17 mouse cellular contexts compared by ENCODE assay signal in the genomic region with DNA sequence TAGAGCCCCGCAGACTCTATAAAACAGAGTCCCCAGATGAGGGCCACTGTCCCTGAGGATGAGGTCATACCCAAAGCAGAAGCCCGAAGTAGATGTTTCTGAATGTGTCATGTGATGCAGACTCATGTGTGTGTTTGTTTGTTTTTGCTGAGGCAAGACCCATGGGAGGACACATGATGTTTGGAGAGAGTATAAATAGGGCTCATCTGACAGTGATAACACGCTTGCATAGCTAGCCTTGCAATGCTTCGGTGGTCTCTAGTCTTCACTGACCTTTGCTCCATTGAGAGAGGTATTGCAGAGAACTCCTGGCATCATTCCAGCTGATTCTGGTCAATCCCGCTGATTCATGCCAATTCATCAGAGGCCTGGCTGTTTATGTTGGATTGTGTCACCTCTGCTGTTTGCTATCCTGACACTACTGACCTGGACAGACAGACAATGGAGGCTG.
DNase-seq lines count a peak whose midpoint lies in the region; ATAC-seq and TF ChIP-seq lines count a peak whose summit lies in the region.
"Had no signal": no experiment of that assay in that cellular context is flagged by ENCODE, and none has a peak within 500 bp of the region (broad histone marks: within the 10 kb centered on the region; RNA-seq: fewer than 3 reads in every experiment).

No protein-coding gene starts in this region.

- WGBS in intestine, postnatal 0 days, result 25% methylated on average over 5 of the region's 5 CpGs

- H3K4me3 ChIP-seq in intestine, postnatal 0 days (ENCODE audit: low read depth, low read length), result no peak overlapping the region
- H3K4me3 ChIP-seq in gastrocnemius, adult 2 months, result no peak overlapping the region
- H3K4me3 ChIP-seq: embryonic facial prominence, embryonic 15.5 days; megakaryocyte, embryonic 14.5 days; stomach, embryonic 15.5 days had no signal

- H3K4me1 ChIP-seq in intestine, postnatal 0 days (replicated peaks; ENCODE audit: control insufficient read depth, insufficient read depth, low read length), result no peaks in the 10 kb centered on the region
- H3K4me1 ChIP-seq: embryonic facial prominence, embryonic 15.5 days; stomach, embryonic 15.5 days had no signal

- ATAC-seq in intestine, postnatal 0 days, result 0 out of 2 replicates have a peak, but pooled peaks have one; percentile 43
- no peak for ATAC-seq in megakaryocyte progenitor cell, adult 5-6 weeks (replicated peaks; ENCODE audit: poor library complexity)
- ATAC-seq: forebrain, embryonic 14.5 days had no signal

- no peaks in the 10 kb centered on the region for H3K36me3 ChIP-seq in intestine, postnatal 0 days (ENCODE audit: control insufficient read depth, insufficient read depth)
- H3K36me3 ChIP-seq: embryonic facial prominence, embryonic 15.5 days; stomach, embryonic 15.5 days had no signal

- no peak overlapping the region for H3K27ac ChIP-seq in intestine, postnatal 0 days (ENCODE audit: low read depth, low read length)
- no peak overlapping the region for H3K27ac ChIP-seq in gastrocnemius, adult 2 months
- H3K27ac ChIP-seq: embryonic facial prominence, embryonic 15.5 days; hindbrain, embryonic 14.5 days; stomach, embryonic 15.5 days had no signal

- no peak for TF ChIP-seq CTCF in intestine, postnatal 0 days (IDR thresholded peaks at IDR 0.05; ENCODE audit: low read depth)
- no peak for TF ChIP-seq CTCF in gastrocnemius, adult 2 months (IDR thresholded peaks at IDR 0.05)

- no peaks in the 10 kb centered on the region for H3K27me3 ChIP-seq in intestine, postnatal 0 days (replicated peaks; ENCODE audit: control insufficient read depth, insufficient read depth, low read length)
- H3K27me3 ChIP-seq: embryonic facial prominence, embryonic 15.5 days; megakaryocyte, embryonic 14.5 days; stomach, embryonic 15.5 days had no signal

- H3K9ac ChIP-seq in intestine, postnatal 0 days (ENCODE audit: low read depth, low read length), result no peak overlapping the region
- H3K9ac ChIP-seq: embryonic facial prominence, embryonic 15.5 days; hindbrain, embryonic 14.5 days; stomach, embryonic 15.5 days had no signal

- peak; percentile 55 for DNase-seq in 416B (ENCODE audit: low read depth)
- peak; percentile 49 for DNase-seq in MN1 (ENCODE audit: low spot score)
- peak; percentile 16 for DNase-seq in adrenal gland, postnatal 14 days
- DNase-seq in gastrocnemius, adult 2 months, result no peak
- no peak for DNase-seq in left cerebral cortex, postnatal 14 days (ENCODE audit: low spot score in 2 of 2)
- DNase-seq: cerebellum, adult 9-10 months; kidney, adult 8-10 months; kidney, postnatal 4 days; thymus, adult 2 months had no signal

- intact Hi-C loops in gastrocnemius, adult 2 months (cut with DNase I), result no loop called here
- intact Hi-C loops in left cerebral cortex, postnatal 14 days (cut with DNase I), result no loop called here

- H3K4me2 ChIP-seq in intestine, postnatal 0 days (replicated peaks; ENCODE audit: low read depth), result no peak overlapping the region
- H3K4me2 ChIP-seq: embryonic facial prominence, embryonic 15.5 days; heart, embryonic 11.5 days; hindbrain, embryonic 14.5 days; stomach, embryonic 15.5 days had no signal

- no peaks in the 10 kb centered on the region for H3K9me3 ChIP-seq in intestine, postnatal 0 days (ENCODE audit: control insufficient read depth)
- H3K9me3 ChIP-seq: embryonic facial prominence, embryonic 15.5 days; stomach, embryonic 15.5 days had no signal

Comparison
In these comparisons a context has a peak if more than half of its experiments do, and no peak if none do; other contexts are left out.
1. DNase-seq: peak in 416B (single experiment), MN1 (single experiment) and adrenal gland, postnatal 14 days (single experiment); none in gastrocnemius, adult 2 months (single experiment) and left cerebral cortex, postnatal 14 days (0 of 2).